Comparison of ENCODE assay signal across 12 mouse cellular contexts in the genomic region with DNA sequence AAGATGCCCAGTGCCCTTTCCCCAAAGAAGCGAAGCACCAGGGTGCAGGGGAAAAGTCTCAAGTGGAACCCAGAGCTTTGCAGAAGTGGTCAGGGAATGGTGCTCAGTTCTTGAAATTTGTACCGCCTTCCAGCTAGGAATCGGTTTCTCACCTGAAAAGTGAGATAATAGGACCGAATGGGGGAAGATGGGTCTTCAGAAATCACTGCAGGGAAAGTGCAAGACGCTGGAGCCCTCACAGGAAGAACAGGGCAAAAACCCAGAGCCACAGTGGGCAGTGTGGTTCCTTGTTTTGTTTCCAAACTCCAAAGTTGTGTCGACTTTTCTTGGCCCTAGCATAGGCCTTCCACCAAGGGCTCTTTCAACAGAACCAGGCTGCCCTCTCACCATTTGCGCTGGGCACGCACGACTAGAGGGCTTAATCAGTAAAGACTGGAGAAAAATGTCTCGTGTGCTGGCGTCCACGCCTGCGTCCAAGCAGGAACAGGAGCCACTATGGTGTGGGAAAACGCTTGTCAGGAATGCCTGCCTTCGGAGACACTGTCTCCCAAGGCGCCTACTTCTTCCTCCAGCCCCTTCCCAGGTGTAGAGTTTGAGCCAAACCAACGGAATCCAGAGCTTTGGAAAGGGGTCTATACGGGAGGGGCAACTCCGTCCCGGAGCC. TPM values are rescaled to one million over a fixed set of nuclear protein-coding genes. Genes with fewer than 3 reads are reported as not detected.
DNase-seq lines count a peak whose midpoint lies in the region; ATAC-seq and TF ChIP-seq lines count a peak whose summit lies in the region.
"Had no signal": no experiment of that assay in that cellular context is flagged by ENCODE, and none has a peak within 500 bp of the region (broad histone marks: within the 10 kb centered on the region; RNA-seq: fewer than 3 reads in every experiment).

No protein-coding gene starts in this region.

- H3K9ac ChIP-seq in heart, embryonic 13.5 days: no peak overlapping the region
- H3K9ac ChIP-seq in midbrain, embryonic 11.5 days (ENCODE audit: low read length): no peak overlapping the region; the same call in 1 of the 2 replicates
- H3K9ac ChIP-seq in midbrain, postnatal 0 days (replicated peaks; ENCODE audit: low read length, poor library complexity, severe bottlenecking): no peak overlapping the region
- no peak overlapping the region for H3K9ac ChIP-seq in limb, embryonic 12.5 days (replicated peaks)
- H3K9ac ChIP-seq: lung, embryonic 15.5 days had no signal

- intact Hi-C loops in gastrocnemius, postnatal 36 days (cut with DNase I): loop anchor here (5.0 kb wide), 1 partner anchor 487 kb away; no protein-coding TSS in a partner anchor

- peaks cover 24% of the 10 kb centered on the region for H3K4me1 ChIP-seq in heart, embryonic 13.5 days
- peaks cover 15% of the 10 kb centered on the region for H3K4me1 ChIP-seq in midbrain, embryonic 11.5 days (ENCODE audit: control insufficient read depth, insufficient read depth, low read length)
- H3K4me1 ChIP-seq in midbrain, postnatal 0 days (ENCODE audit: insufficient read depth, low read length): no peaks in the 10 kb centered on the region
- peaks cover 51% of the 10 kb centered on the region for H3K4me1 ChIP-seq in forebrain, embryonic 10.5 days
- H3K4me1 ChIP-seq in limb, embryonic 12.5 days (replicated peaks): peaks cover 23% of the 10 kb centered on the region

- TF ChIP-seq CTCF in midbrain, postnatal 0 days (IDR thresholded peaks at IDR 0.05): no peak

- H3K27me3 ChIP-seq in heart, embryonic 13.5 days (replicated peaks): peaks cover 99% of the 10 kb centered on the region
- peaks cover 79% of the 10 kb centered on the region for H3K27me3 ChIP-seq in midbrain, embryonic 11.5 days (ENCODE audit: control insufficient read depth, insufficient read depth, low read length)
- H3K27me3 ChIP-seq in midbrain, postnatal 0 days (ENCODE audit: insufficient read depth, low read length): peaks cover 62% of the 10 kb centered on the region
- H3K27me3 ChIP-seq in forebrain, embryonic 10.5 days (ENCODE audit: poor library complexity, severe bottlenecking): peaks cover 100% of the 10 kb centered on the region
- H3K27me3 ChIP-seq in limb, embryonic 12.5 days: peaks cover 94% of the 10 kb centered on the region

- no peak overlapping the region for H3K27ac ChIP-seq in heart, embryonic 13.5 days (replicated peaks)
- H3K27ac ChIP-seq in midbrain, embryonic 11.5 days (ENCODE audit: low read depth, low read length): no peak overlapping the region
- no peak overlapping the region for H3K27ac ChIP-seq in midbrain, postnatal 0 days (ENCODE audit: low read depth, low read length)
- H3K27ac ChIP-seq in forebrain, embryonic 10.5 days: peak overlapping the region; percentile 98
- no peak overlapping the region for H3K27ac ChIP-seq in limb, embryonic 12.5 days
- H3K27ac ChIP-seq: gastrocnemius, adult 2 months; lung, embryonic 15.5 days had no signal

- H3K9me3 ChIP-seq in heart, embryonic 13.5 days: peaks cover 3% of the 10 kb centered on the region; the same call in 1 of the 2 replicates
- H3K9me3 ChIP-seq in midbrain, embryonic 11.5 days (ENCODE audit: control insufficient read depth, low read length): peaks cover 3% of the 10 kb centered on the region; the same call in 1 of the 2 replicates
- no peaks in the 10 kb centered on the region for H3K9me3 ChIP-seq in midbrain, postnatal 0 days (ENCODE audit: low read length)
- H3K9me3 ChIP-seq in forebrain, embryonic 10.5 days: 0 out of 2 replicates have a peak, but pooled peaks cover 3% of the 10 kb centered on the region
- H3K9me3 ChIP-seq in limb, embryonic 12.5 days: peaks cover 4% of the 10 kb centered on the region; the same call in 1 of the 2 replicates
- H3K9me3 ChIP-seq: lung, embryonic 15.5 days had no signal

- no peak for ATAC-seq in heart, embryonic 13.5 days (ENCODE audit: extremely low read depth, insufficient number of reproducible peaks, low FRiP score, low TSS enrichment)
- no peak for ATAC-seq in midbrain, embryonic 11.5 days (ENCODE audit: low FRiP score)
- ATAC-seq in midbrain, postnatal 0 days (ENCODE audit: low FRiP score): no peak
- ATAC-seq in limb, embryonic 12.5 days (ENCODE audit: insufficient number of reproducible peaks, insufficient read depth, low FRiP score, low TSS enrichment, low read depth): no peak

- H3K4me2 ChIP-seq in heart, embryonic 13.5 days: peak overlapping the region; percentile 48; the same call in 1 of the 2 replicates
- H3K4me2 ChIP-seq in midbrain, embryonic 11.5 days: peak overlapping the region; percentile 28
- H3K4me2 ChIP-seq in midbrain, postnatal 0 days (ENCODE audit: low read depth, low read length, poor library complexity, severe bottlenecking): no peak overlapping the region
- H3K4me2 ChIP-seq in limb, embryonic 12.5 days: peak overlapping the region; percentile 36; the same call in 1 of the 2 replicates
- H3K4me2 ChIP-seq: lung, embryonic 15.5 days had no signal

- no peaks in the 10 kb centered on the region for H3K36me3 ChIP-seq in heart, embryonic 13.5 days
- no peaks in the 10 kb centered on the region for H3K36me3 ChIP-seq in midbrain, embryonic 11.5 days (ENCODE audit: control insufficient read depth, insufficient read depth, low read length)
- no peaks in the 10 kb centered on the region for H3K36me3 ChIP-seq in midbrain, postnatal 0 days (ENCODE audit: insufficient read depth, low read length)
- H3K36me3 ChIP-seq in forebrain, embryonic 10.5 days (replicated peaks): no peaks in the 10 kb centered on the region
- no peaks in the 10 kb centered on the region for H3K36me3 ChIP-seq in limb, embryonic 12.5 days
- H3K36me3 ChIP-seq: lung, embryonic 15.5 days had no signal

- peak overlapping the region; percentile 32; the same call in 1 of the 2 replicates for H3K4me3 ChIP-seq in heart, embryonic 13.5 days
- H3K4me3 ChIP-seq in midbrain, embryonic 11.5 days (ENCODE audit: low read depth, low read length): no peak overlapping the region
- no peak overlapping the region for H3K4me3 ChIP-seq in midbrain, postnatal 0 days (ENCODE audit: low read depth, low read length)
- peak overlapping the region; percentile 85 for H3K4me3 ChIP-seq in forebrain, embryonic 10.5 days
- no peak overlapping the region; the same call in 1 of the 2 replicates for H3K4me3 ChIP-seq in limb, embryonic 12.5 days (replicated peaks)
- H3K4me3 ChIP-seq: gastrocnemius, adult 2 months; lung, embryonic 15.5 days had no signal

- 3% methylated on average over 20 of the region's 20 CpGs for WGBS in heart, embryonic 13.5 days
- 3% methylated on average over 20 of the region's 20 CpGs for WGBS in midbrain, embryonic 11.5 days
- 2% methylated on average over 20 of the region's 20 CpGs for WGBS in midbrain, postnatal 0 days
- WGBS in forebrain, embryonic 10.5 days: 2% methylated on average over 20 of the region's 20 CpGs
- 2% methylated on average over 20 of the region's 20 CpGs for WGBS in limb, embryonic 12.5 days

- DNase-seq in heart, adult 18-20 months: no peak
- DNase-seq in midbrain, embryonic 11.5 days (ENCODE audit: low spot score, missing footprints): peak; percentile 94
- no peak for DNase-seq in midbrain, postnatal 0 days (ENCODE audit: low spot score)
- peak; percentile 33 for DNase-seq in forebrain, embryonic 10.5 days (ENCODE audit: extremely low spot score, low spot score)
- no peak for DNase-seq in gastrocnemius, postnatal 36 days
- no peak for DNase-seq in cerebellum, adult 18-20 months
- DNase-seq: adrenal gland, adult 2 months; gastrocnemius, adult 2 months; thymus, postnatal 25 days had no signal

RNA-seq across cellular contexts. Expression of gene Dmrta2, which starts 3.7 kb away (rescaled TPM):
- polyA plus RNA-seq in heart, embryonic 13.5 days (2015; fragmentation: Nextera tagmentation; extraction: Ambion mirVana): 0.05 TPM in 1 of 2 replicates, not detected in the other
- total RNA-seq in heart, adult 18-20 months (2021): under 1 TPM in 1 of 2 experiments, not detected in 1; 0.15 TPM
- polyA plus RNA-seq in midbrain, embryonic 11.5 days (2014; fragmentation: Nextera tagmentation; extraction: Ambion mirVana): 2.9 and 4.4 TPM in 2 replicates
- total RNA-seq in midbrain, postnatal 0 days (2014; rRNA removed): 1.4 and 3.7 TPM in 2 replicates
- 0.43 and 0.44 TPM in 2 replicates for polyA plus RNA-seq in midbrain, postnatal 0 days (2015; fragmentation: Nextera tagmentation; extraction: Ambion mirVana)
- 5.6 and 7.0 TPM in 2 replicates for polyA plus RNA-seq in forebrain, embryonic 10.5 days (2016; fragmentation: Nextera tagmentation; extraction: Ambion mirVana)
- polyA plus RNA-seq in limb, embryonic 12.5 days (2016; fragmentation: Nextera tagmentation; extraction: Ambion mirVana): 0.26 and 0.35 TPM in 2 replicates
- total RNA-seq in gastrocnemius, postnatal 36 days (2021): not detected
- total RNA-seq: adrenal gland, adult 2 months had no signal

Comparison
In these comparisons a context has a peak if more than half of its experiments do, and no peak if none do; other contexts are left out.
1. DNase-seq: peak in midbrain, embryonic 11.5 days (single experiment) and forebrain, embryonic 10.5 days (single experiment); none in heart, adult 18-20 months (0 of 2), midbrain, postnatal 0 days (single experiment), gastrocnemius, postnatal 36 days (0 of 2) and cerebellum, adult 18-20 months (0 of 2).
2. H3K4me3 ChIP-seq: peak in heart, embryonic 13.5 days (single experiment) and forebrain, embryonic 10.5 days (single experiment); none in midbrain, embryonic 11.5 days (single experiment), midbrain, postnatal 0 days (single experiment) and limb, embryonic 12.5 days (single experiment).